Mouse (Mus musculus) kidney, embryonic 15.5 days (tissue): ENCODE results near the gene Suv39h2. TPM values are rescaled to one million over a fixed set of nuclear protein-coding genes. Genes with fewer than 3 reads are reported as not detected.

Experiments used
- ATAC-seq: fragments of 200-750 bp; cut with Nextera tagmentation; replicated peaks from 2 replicates; pipeline ENCODE4 v1.8.0; 2017; ENCODE audit warnings: moderate TSS enrichment; ENCODE audit not compliant: low FRiP score
- H3K27ac ChIP-seq: fragments of 300-500 bp; sonication (generic); 2 replicates; pipeline ENCODE4 v1.5.1; 2015; ENCODE audit warnings: mild to moderate bottlenecking, inconsistent platforms
- H3K27me3 ChIP-seq: fragments of 300-500 bp; sonication (generic); 2 replicates; pipeline ENCODE4 v1.6.1; 2015; ENCODE audit warnings: inconsistent platforms
- H3K36me3 ChIP-seq: fragments of 300-500 bp; sonication (generic); 2 replicates; pipeline ENCODE4 v1.6.1; 2015; ENCODE audit warnings: inconsistent platforms
- H3K4me1 ChIP-seq: fragments of 300-500 bp; sonication (generic); 2 replicates; pipeline ENCODE4 v1.6.1; 2015; ENCODE audit warnings: inconsistent platforms
- H3K4me2 ChIP-seq: fragments of 300-500 bp; sonication (generic); 2 replicates; pipeline ENCODE4 v1.6.1; 2015; ENCODE audit warnings: moderate library complexity, mild to moderate bottlenecking, inconsistent platforms
- H3K4me3 ChIP-seq: fragments of 300-500 bp; sonication (generic); replicated peaks from 2 replicates; pipeline ENCODE4 v1.5.1; 2015; ENCODE audit warnings: mild to moderate bottlenecking, inconsistent platforms
- H3K9ac ChIP-seq: fragments of 300-500 bp; sonication (generic); 2 replicates; pipeline ENCODE4 v1.6.1; 2015; ENCODE audit warnings: mild to moderate bottlenecking, inconsistent platforms
- H3K9me3 ChIP-seq: fragments of 300-500 bp; sonication (generic); replicated peaks from 2 replicates; pipeline ENCODE4 v1.6.1; 2016; ENCODE audit warnings: inconsistent platforms
- WGBS: fragments of 180-500 bp; shearing (Covaris S2); methylation state at CpG from one replicate; pipeline ENCODE4 v1.1.7; 2015; ENCODE audit warnings: mixed read lengths; 5-methylcytosine and 5-hydroxymethylcytosine counted together
- polyA plus RNA-seq: library from polyadenylated mRNA; unstranded; fragments of >200 nt; fragmentation: Nextera tagmentation; extraction: Ambion mirVana; gene quantifications from 2 replicates; pipeline ENCODE4 v1.2.1, GENCODE M21; 2015

The Suv39h2 gene
- polyA plus RNA-seq: 18.5 and 21.5 TPM in 2 replicates

DNA sequence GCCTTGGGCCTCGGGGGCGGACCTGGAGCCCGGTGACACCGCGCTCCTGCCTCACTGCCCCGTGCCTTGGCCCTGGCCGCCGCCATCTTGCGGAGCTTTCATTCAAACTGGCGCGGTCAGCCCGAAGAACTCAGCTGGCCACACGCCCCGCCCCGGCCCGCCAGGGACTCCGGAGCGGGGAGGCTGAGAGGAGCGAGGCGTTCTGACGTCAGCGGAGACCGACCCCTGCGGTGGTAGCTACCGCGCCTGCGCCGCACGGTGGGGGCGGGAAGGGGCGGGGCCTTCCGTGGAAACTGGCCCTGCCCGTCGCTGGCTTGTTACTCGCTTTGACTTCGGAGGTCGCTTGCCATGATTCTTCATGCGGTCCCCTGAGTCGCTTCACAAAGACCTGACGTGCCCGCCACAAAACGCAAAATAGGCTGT is at the start of gene Suv39h2:
Suv39h2 (minus strand) TSS at position 171 of the 423 bp plus-strand sequence.
- Histone ChIP-seq H3K36me3 (peaks cover 6% of the 10 kb centered on the region; the same call in 1 of the 2 replicates), H3K9me3 (no peaks in the 10 kb centered on the region), H3K4me3 (peak within 1 kb of the TSS; percentile 75), H3K9ac (peak within 1 kb of the TSS; percentile 83), H3K4me1 (peaks cover 8% of the 10 kb centered on the region), H3K27me3 (no peaks in the 10 kb centered on the region), H3K4me2 (peak within 1 kb of the TSS; percentile 77), H3K27ac (peak within 1 kb of the TSS; percentile 95)
- ATAC-seq: peak; percentile 99
- under 1% methylated on average over 40 of the region's 42 CpGs for WGBS

DNA sequence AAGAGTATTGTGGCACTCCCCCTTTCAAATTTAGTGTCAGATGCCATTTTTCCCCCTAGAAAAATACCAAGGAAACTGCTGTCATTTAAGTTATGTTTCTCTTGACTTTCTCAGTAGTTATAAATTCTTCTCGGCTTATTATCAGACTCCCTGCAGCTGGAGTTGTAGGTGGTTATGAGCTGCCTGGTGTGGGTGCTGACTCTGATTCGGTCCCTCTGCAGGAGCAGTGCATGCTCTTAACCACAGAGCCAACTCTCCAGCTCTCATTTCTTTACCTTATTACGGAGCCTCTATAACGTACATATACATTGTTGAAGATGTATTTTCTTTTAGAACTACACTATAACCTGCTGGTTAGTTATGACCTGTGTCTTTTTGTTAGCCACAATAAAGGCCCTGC is 47.7 kb upstream of the Suv39h2 start:
- no peak for ATAC-seq
- WGBS: 83% methylated on average over 4 of the region's 4 CpGs
- no peaks in the 10 kb centered on the region for H3K9me3 ChIP-seq
- no peaks in the 10 kb centered on the region for H3K4me1 ChIP-seq
- H3K4me2 ChIP-seq: no peak overlapping the region
- H3K27ac ChIP-seq: no peak overlapping the region
- no peak overlapping the region for H3K4me3 ChIP-seq
- no peaks in the 10 kb centered on the region for H3K27me3 ChIP-seq
- no peaks in the 10 kb centered on the region for H3K36me3 ChIP-seq
- no peak overlapping the region for H3K9ac ChIP-seq

DNA sequence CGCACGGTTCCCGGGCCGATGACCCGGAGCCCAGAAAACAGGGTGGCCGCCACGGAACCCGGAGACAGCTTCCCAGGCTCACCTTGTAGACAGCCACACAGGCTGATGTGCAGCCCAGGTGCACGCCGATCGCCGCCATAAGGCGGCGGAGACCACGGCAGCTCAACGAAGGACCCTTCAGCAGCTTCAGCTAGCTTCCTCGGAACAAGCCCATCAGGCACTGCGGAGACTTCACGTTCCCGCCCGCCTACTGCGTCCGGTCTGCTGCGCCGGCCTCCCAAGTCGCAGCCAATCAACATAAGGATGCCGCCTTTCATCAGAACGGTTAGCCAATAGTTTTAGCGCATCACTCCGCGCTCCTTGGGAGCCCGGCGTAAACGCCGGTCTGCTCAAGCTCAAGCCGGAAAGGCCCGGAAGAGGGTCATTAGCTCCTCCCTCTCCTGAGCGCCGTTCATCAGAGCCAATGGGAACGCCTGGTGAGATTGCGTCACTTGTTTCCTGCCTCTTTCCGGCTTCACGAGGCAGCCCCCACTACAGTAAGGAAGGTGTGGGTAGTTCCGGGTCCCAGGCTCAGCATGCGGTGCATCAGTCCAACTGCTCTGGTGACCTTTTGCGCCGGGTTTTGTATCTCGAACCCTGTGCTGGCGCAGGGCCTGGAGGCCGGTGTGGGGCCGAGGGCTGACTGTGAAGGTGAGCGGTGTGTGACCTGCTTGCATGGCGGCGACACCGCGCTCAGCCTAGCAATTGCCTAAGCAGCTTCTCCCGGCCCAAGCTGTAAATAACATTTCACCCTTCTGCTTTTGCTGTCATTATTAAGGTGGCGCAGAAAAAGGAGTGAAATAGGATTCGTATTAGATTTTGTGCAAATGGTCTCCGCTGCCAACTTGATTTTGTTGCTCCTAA is 38.0 kb upstream of the Suv39h2 start, which contains the start of the genes Gm45902, Hspa14 and Cdnf:
Gm45902 (minus strand) TSS at position 239 of the 903 bp plus-strand sequence.
Hspa14 (minus strand) TSS at position 263 of the 903 bp plus-strand sequence.
Cdnf (plus strand) TSS at position 479 of the 903 bp plus-strand sequence.
- WGBS: under 1% methylated on average over 60 of the region's 60 CpGs
- Histone ChIP-seq H3K9me3 (no peaks in the 10 kb centered on the region), H3K4me2 (peak within 1 kb of the TSS; percentile 77), H3K4me3 (peak within 1 kb of the TSS; percentile 76), H3K27ac (peak within 1 kb of the TSS; percentile 81), H3K9ac (peak within 1 kb of the TSS; percentile 83), H3K4me1 (peaks cover 16% of the 10 kb centered on the region), H3K36me3 (peaks cover 32% of the 10 kb centered on the region), H3K27me3 (no peaks in the 10 kb centered on the region)
- peak; percentile 100 for ATAC-seq

DNA sequence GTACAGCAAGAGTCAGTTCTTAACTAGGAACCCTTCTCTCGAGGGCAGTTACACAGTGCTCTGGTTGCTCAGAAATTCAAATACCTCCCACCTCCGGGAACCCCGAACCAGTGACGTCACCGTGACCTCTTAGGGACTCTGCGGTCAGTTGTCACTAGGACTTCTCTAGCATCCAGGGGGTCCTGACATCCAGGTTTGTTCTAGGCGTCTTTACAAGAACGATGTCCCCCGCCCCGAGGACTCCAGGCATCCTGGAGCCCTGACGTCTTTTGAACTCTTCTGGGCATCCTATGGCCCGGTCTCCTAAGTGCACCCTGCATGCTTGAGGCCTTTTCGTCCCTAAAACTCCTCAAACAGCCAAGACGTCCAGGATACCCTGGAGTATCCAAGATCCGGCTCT is 37.2 kb upstream of the Suv39h2 start:
- no peak; the same call in 1 of the 2 replicates for ATAC-seq
- Histone ChIP-seq H3K9me3 (no peaks in the 10 kb centered on the region), H3K27me3 (no peaks in the 10 kb centered on the region), H3K9ac (peak overlapping the region; percentile 83), H3K27ac (peak overlapping the region; percentile 81), H3K36me3 (peaks cover 40% of the 10 kb centered on the region), H3K4me1 (peaks cover 16% of the 10 kb centered on the region), H3K4me3 (peak overlapping the region; percentile 76), H3K4me2 (peak overlapping the region; percentile 77)
- WGBS: under 1% methylated on average over 15 of the region's 15 CpGs

DNA sequence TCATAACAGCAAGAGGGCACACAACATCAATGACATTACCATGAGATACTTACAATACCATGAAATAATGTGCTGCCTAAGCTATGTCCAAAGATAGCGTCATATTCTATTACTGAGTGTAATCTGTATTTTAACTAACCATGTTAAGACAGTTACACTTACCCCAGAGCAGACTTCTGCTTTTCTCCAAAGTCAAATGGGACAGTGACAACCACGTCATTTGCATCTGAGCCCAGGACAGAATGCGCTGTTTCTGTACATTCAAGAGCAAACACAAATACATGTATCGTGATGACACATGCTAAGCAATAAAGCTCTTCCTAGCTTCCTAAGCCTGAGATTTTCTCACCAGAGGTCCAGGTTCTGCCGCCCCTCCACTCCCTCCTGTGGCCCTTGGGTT is 26.1 kb upstream of the Suv39h2 start:
- H3K9ac ChIP-seq: no peak overlapping the region
- no peaks in the 10 kb centered on the region for H3K27me3 ChIP-seq
- peaks cover 79% of the 10 kb centered on the region for H3K36me3 ChIP-seq
- H3K4me1 ChIP-seq: no peaks in the 10 kb centered on the region
- WGBS: 94% methylated on average over 5 of the region's 5 CpGs
- H3K9me3 ChIP-seq: no peaks in the 10 kb centered on the region
- no peak overlapping the region for H3K27ac ChIP-seq
- ATAC-seq: no peak
- H3K4me2 ChIP-seq: no peak overlapping the region
- H3K4me3 ChIP-seq: no peak overlapping the region

DNA sequence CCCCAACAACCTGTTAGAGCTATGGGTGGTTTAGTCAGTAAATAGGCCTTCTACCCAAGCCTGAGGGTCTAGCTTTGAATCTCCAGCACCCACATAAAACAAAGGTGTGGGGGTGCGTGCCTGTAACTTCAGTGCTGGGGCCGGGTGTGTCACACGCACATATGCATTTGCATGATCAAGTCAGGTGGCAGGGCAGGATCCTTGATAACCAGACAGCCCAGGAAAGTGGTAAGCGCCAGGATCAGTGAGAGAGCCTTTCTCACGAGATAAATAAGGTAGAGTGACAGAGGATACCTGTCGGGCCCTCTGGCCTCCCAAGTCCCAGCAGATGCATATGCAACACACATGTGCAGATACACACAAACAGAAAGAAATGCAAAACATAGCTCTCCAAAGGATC is 24.7 kb upstream of the Suv39h2 start:
- no peak for ATAC-seq
- WGBS: 93% methylated on average over 6 of the region's 6 CpGs

DNA sequence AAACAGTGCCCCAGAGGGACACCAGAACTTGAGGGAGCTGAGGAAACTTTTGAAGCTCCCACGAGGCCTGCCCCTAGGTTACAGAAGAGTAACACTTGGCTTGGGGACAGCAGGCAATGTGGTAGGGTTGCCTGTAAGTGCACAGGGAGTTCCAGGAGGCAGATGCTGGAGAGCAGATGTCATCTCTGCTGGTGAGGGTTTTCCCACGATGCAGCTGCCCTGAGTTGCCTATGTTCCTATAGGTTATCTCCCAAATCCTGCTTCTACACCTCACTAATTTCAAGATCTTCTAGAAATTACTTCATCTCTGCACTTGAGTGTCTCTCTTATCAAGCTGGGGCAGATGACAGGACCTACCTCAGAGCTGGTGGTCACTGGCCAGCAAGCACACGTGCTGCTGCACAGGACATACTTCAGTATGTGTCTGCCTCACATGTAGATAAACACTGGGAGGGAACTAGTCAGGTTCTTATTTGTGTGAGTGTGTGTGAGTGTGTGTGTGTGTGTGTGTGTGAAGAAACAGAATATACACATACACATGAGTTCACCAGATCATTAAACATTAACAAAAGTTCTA is 19.1 kb upstream of the Suv39h2 start:
- Histone ChIP-seq H3K27me3 (no peaks in the 10 kb centered on the region), H3K4me1 (no peaks in the 10 kb centered on the region), H3K4me3 (no peak overlapping the region), H3K27ac (no peak overlapping the region), H3K9ac (no peak overlapping the region), H3K36me3 (peaks cover 88% of the 10 kb centered on the region), H3K4me2 (no peak overlapping the region), H3K9me3 (no peaks in the 10 kb centered on the region)
- WGBS: 82% methylated on average over 3 of the region's 3 CpGs
- no peak for ATAC-seq

More for the DNA sequence above, 24.7 kb upstream of the Suv39h2 start:
- Histone ChIP-seq H3K4me1 (no peaks in the 10 kb centered on the region), H3K4me3 (no peak overlapping the region), H3K27me3 (no peaks in the 10 kb centered on the region), H3K9ac (no peak overlapping the region), H3K27ac (no peak overlapping the region), H3K4me2 (no peak overlapping the region), H3K9me3 (no peaks in the 10 kb centered on the region), H3K36me3 (peaks cover 80% of the 10 kb centered on the region)

DNA sequence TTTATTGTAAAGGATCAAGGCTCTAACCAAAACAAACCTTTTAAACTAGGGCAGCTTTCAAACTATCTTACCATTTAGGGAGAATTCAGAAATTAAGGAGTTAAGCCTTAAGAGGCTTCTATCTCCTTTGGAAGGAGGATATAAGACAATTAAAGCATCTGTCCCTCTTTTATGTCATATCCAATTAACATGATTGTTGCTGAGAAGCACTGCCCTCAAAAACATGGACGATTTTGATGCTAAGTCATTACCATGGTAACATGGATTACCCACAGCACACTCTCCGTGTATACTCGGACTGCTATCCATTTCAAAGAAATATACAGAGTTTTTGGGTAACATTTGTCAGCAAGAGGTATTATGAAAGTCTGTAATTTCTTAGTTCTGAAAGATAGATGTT is 15.0 kb upstream of the Suv39h2 start:
- H3K27me3 ChIP-seq: no peaks in the 10 kb centered on the region
- ATAC-seq: no peak
- WGBS: 90% methylated on average over 3 of the region's 3 CpGs
- no peak overlapping the region for H3K4me2 ChIP-seq
- H3K36me3 ChIP-seq: peaks cover 56% of the 10 kb centered on the region
- no peaks in the 10 kb centered on the region for H3K9me3 ChIP-seq
- no peak overlapping the region for H3K4me3 ChIP-seq
- no peak overlapping the region for H3K27ac ChIP-seq
- no peak overlapping the region for H3K9ac ChIP-seq
- no peaks in the 10 kb centered on the region for H3K4me1 ChIP-seq

DNA sequence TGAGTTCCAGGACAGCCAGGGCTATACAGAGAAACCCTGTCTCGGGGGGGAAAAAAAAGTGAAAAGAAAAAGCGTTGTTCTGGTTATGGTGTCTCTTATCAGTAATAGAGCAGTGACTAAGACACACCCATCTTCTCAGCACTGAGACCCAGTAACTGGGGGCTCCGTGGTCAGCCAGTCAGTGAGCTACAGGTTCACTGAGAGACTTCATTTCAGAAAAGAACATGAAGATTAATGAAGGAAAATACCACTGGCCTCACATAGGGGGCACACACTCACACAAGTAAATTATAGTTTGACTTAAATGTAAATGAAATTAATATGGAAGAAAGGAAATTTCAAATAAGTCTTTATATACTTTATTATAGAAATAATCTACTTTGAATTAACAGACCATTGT is 5.4 kb upstream of the Suv39h2 start:
- no peaks in the 10 kb centered on the region for H3K36me3 ChIP-seq
- no peak overlapping the region for H3K4me3 ChIP-seq
- H3K9ac ChIP-seq: no peak overlapping the region
- no peaks in the 10 kb centered on the region for H3K27me3 ChIP-seq
- no peak for ATAC-seq
- no peaks in the 10 kb centered on the region for H3K9me3 ChIP-seq
- 85% methylated on average over 3 of the region's 3 CpGs for WGBS
- no peak overlapping the region for H3K4me2 ChIP-seq
- H3K4me1 ChIP-seq: no peaks in the 10 kb centered on the region
- H3K27ac ChIP-seq: no peak overlapping the region

DNA sequence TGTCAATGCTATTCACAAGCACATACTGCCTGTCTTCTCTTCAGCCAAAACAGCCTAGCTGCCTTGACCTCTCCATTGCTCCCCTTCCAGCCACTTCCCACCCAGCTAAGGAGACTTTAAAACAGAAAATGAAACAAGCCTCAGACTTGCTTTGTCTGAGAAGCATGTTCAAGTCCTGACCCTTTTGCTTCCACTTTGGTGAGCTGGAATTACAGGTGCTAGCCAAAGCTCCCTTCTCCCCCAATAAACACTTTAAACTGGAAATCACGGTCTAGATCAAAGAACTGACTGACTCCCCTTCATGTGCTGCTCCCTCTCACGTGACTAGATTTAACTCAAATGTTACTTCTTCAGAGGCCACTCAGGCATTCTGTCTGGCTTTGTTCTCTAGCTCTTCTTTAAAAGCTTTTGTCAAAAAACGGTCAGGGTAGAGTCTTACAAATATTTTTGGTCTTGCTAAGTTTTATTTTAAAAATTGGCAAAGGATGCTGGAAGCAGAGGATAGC is 968 bp upstream of the Suv39h2 start:
- Histone ChIP-seq H3K27me3 (no peaks in the 10 kb centered on the region), H3K27ac (no peak overlapping the region), H3K4me2 (peak overlapping the region; percentile 77), H3K4me3 (no peak overlapping the region), H3K4me1 (peaks cover 8% of the 10 kb centered on the region), H3K36me3 (no peaks in the 10 kb centered on the region), H3K9ac (no peak overlapping the region), H3K9me3 (no peaks in the 10 kb centered on the region)
- 48% methylated on average over 3 of the region's 3 CpGs for WGBS
- no peak for ATAC-seq

DNA sequence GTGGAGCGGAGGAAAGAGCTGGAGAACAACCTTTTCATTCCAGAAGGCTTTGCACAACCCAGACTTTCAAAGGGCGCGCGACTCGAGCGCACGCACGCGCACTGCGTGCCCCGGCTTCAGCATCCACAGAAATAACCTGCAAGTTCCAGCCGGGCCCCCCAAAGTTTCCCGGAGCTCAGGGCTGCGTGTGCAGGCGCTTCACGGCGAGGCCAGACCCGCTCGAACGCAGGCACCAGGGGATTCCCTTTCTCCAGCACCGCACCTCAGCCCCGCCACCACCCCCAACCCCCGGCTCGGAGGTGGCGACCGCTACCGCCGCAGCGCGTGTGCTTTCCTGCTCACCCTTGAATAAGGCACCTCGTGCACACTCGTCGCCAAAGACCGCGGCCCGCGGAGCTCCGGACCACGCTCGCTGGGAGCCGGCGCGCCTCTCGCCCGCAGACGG is 448 bp downstream of the Suv39h2 start:
- peak overlapping the region; percentile 77 for H3K4me2 ChIP-seq
- peak overlapping the region; percentile 95 for H3K27ac ChIP-seq
- H3K4me3 ChIP-seq: peak overlapping the region; percentile 75
- peaks cover 8% of the 10 kb centered on the region for H3K4me1 ChIP-seq
- peaks cover 9% of the 10 kb centered on the region; the same call in 1 of the 2 replicates for H3K36me3 ChIP-seq
- peak overlapping the region; percentile 83 for H3K9ac ChIP-seq
- H3K9me3 ChIP-seq: no peaks in the 10 kb centered on the region
- peak; percentile 82 for ATAC-seq
- no peaks in the 10 kb centered on the region for H3K27me3 ChIP-seq
- under 1% methylated on average over 46 of the region's 46 CpGs for WGBS

DNA sequence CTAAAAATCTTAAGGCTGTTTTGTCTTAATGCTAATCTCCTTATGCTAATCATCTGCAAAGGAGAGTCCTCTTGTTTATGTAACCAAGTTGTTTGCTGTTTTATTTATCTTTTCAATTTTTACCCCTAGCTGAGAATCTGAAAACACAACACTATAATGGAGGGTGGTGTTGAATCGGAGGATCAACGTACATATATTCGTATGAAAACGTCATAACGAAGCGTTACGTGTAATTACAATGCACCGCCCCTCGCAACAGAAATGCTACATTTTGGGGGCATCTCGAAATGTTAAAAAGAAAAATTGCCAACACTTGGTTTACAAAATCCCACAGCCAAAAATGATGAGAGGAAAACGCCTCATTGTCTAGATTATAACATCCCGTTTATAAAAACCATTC is 940 bp downstream of the Suv39h2 start:
- Histone ChIP-seq H3K27ac (peak overlapping the region; percentile 95), H3K4me2 (peak overlapping the region; percentile 77), H3K27me3 (no peaks in the 10 kb centered on the region), H3K36me3 (peaks cover 9% of the 10 kb centered on the region; the same call in 1 of the 2 replicates), H3K9me3 (no peaks in the 10 kb centered on the region), H3K4me3 (peak overlapping the region; percentile 75), H3K9ac (peak overlapping the region; percentile 83), H3K4me1 (peaks cover 8% of the 10 kb centered on the region)
- no peak for ATAC-seq
- under 1% methylated on average over 12 of the region's 12 CpGs for WGBS
